Mouse (Mus musculus) left cerebral cortex, postnatal 4 days (tissue): ENCODE results near the gene Apaf1. TPM values are rescaled to one million over a fixed set of nuclear protein-coding genes. Genes with fewer than 3 reads are reported as not detected.

Experiments used
- total RNA-seq, 2 experiments: library from RNA; stranded (reverse); gene quantifications; 2 replicates each; pipeline ENCODE4 v1.2.3; 2021

The Apaf1 gene
- total RNA-seq, 2 experiments from 2014 or later, result 28.8 to 29.4 TPM

Other genes starting within 250 kb of the Apaf1 start
- 10 to 100 TPM; 12.0 to 12.8 TPM for gene Ikbip, start 170 bp upstream of the Apaf1 start, total RNA-seq
- gene Slc25a3, start 41.3 kb upstream of the Apaf1 start, total RNA-seq, result 100 to 1,000 TPM; 388 to 413 TPM
- gene Tmpo, start 98.5 kb upstream of the Apaf1 start, total RNA-seq, result 10 to 100 TPM; 70.0 to 76.8 TPM